Mouse (Mus musculus) adrenal gland, postnatal 4 days (tissue): ENCODE data around the gene Paqr9. TPM values are rescaled to one million over a fixed set of nuclear protein-coding genes. Genes with fewer than 3 reads are reported as not detected.
"Not testable (repeated sequence)": the region's sequence is repeated elsewhere in the genome, so short reads cannot be mapped to it uniquely, and the experiment has no call there.

Experiments used
- DNase-seq, 2 experiments: peaks; one replicate each; pipeline ENCODE4 v3.0.0; 2021 to 2022; ENCODE audit warnings: low spot score in 2 of 2, mixed read lengths in 2 of 2
- long read RNA-seq, 2 experiments: library from polyadenylated mRNA; stranded (forward); transcript quantifications; one replicate each; pipeline ENCODE4 v2.0.0; 2021
- total RNA-seq, 2 experiments: library from RNA; stranded (reverse); gene quantifications; 2 replicates each; pipeline ENCODE4 v1.2.3; 2021

The Paqr9 gene
- 10 to 100 TPM in 1 of 2 experiments, 1 to 10 TPM in 1; 3.9 to 14.4 TPM for total RNA-seq
- long read RNA-seq, experiment 1, full-length matches to known transcripts, result 33 of 33 reads
- long read RNA-seq, experiment 1, partial matches to known transcripts, result 0 of 33 reads
- long read RNA-seq, experiment 1, other reads (novel, unspliced or antisense), result 0 of 33 reads
- long read RNA-seq, experiment 2, full-length matches to known transcripts, result 10 of 10 reads
- long read RNA-seq, experiment 2, partial matches to known transcripts, result 0 of 10 reads
- long read RNA-seq, experiment 2, other reads (novel, unspliced or antisense), result 0 of 10 reads

GRCm38 (mm10) chr9:95559059-95559935 lies at the start of gene Paqr9:
Gene Paqr9, plus strand, starts transcription at chr9:95559657.
- DNase-seq, result no peak

- no peak for DNase-seq
These were observed 48.6 kb upstream of the Paqr9 start for GRCm38 (mm10) chr9:95510693-95511404.

GRCm38 (mm10) chr9:95511472-95512330 lies 47.8 kb upstream of the Paqr9 start, which contains the start of gene U2surp:
Gene U2surp, minus strand, starts transcription at chr9:95511996.
- DNase-seq, result peak; percentile 82 to 90

GRCm38 (mm10) chr9:95512331-95513030 lies 47.0 kb upstream of the Paqr9 start:
- no peak for DNase-seq

GRCm38 (mm10) chr9:95513776-95514175 lies 45.7 kb upstream of the Paqr9 start:
- DNase-seq, result no peak

GRCm38 (mm10) chr9:95514361-95514760 lies 45.1 kb upstream of the Paqr9 start:
- not testable (repeated sequence) for DNase-seq

- no peak for DNase-seq
These were observed 38.9 kb upstream of the Paqr9 start for GRCm38 (mm10) chr9:95520563-95520962.

- DNase-seq, result no peak
These were observed 38.4 kb upstream of the Paqr9 start for GRCm38 (mm10) chr9:95521031-95521430.

GRCm38 (mm10) chr9:95521566-95521965 lies 37.9 kb upstream of the Paqr9 start:
- no peak for DNase-seq

- no peak for DNase-seq
These were observed 36.9 kb upstream of the Paqr9 start for GRCm38 (mm10) chr9:95522561-95522960.

GRCm38 (mm10) chr9:95525376-95525775 lies 34.1 kb upstream of the Paqr9 start:
- no peak for DNase-seq

GRCm38 (mm10) chr9:95525961-95526360 lies 33.5 kb upstream of the Paqr9 start:
- DNase-seq, result no peak

GRCm38 (mm10) chr9:95527676-95528075 lies 31.8 kb upstream of the Paqr9 start:
- DNase-seq, result no peak

GRCm38 (mm10) chr9:95531144-95531543 lies 28.3 kb upstream of the Paqr9 start:
- no peak for DNase-seq

- DNase-seq, result no peak
These were observed 25.6 kb upstream of the Paqr9 start for GRCm38 (mm10) chr9:95533817-95534216.

- no peak for DNase-seq
These were observed 20.2 kb upstream of the Paqr9 start for GRCm38 (mm10) chr9:95539176-95539800.

- peak; percentile 44 to 45 for DNase-seq
These were observed 19.0 kb upstream of the Paqr9 start for GRCm38 (mm10) chr9:95540487-95540886.

GRCm38 (mm10) chr9:95541208-95541607 lies 18.2 kb upstream of the Paqr9 start:
- DNase-seq, result no peak

- no peak for DNase-seq
These were observed 17.6 kb upstream of the Paqr9 start for GRCm38 (mm10) chr9:95541650-95542432.
